Mouse (Mus musculus): Measurements from ENCODE around the gene Il5ra. TPM values are rescaled to one million over a fixed set of nuclear protein-coding genes. Genes with fewer than 3 reads are reported as not detected.
A peak's percentile ranks its signal among the peaks of the same experiment; 100 is the strongest.

Gene Il5ra
- polyA plus RNA-seq, 1 experiment from 2014 or later, result 0.14 TPM

GRCm38 (mm10) chr6:106727703-106728102 lies 21.1 kb downstream of the Il5ra start:
- DNase-seq (ENCODE audit: low spot score) (no peak), ATAC-seq (replicated peaks; ENCODE audit: low FRiP score) (no peak)
- Histone ChIP-seq H3K27ac (ENCODE audit: low read depth, low read length) (no peak overlapping the region), H3K4me2 (no peak overlapping the region), H3K9ac (ENCODE audit: low read depth, low read length) (no peak overlapping the region), H3K36me3 (ENCODE audit: control insufficient read depth, insufficient read depth, low read length) (no peaks in the 10 kb centered on the region), H3K9me3 (ENCODE audit: control insufficient read depth, low read length) (no peaks in the 10 kb centered on the region), H3K4me1 (replicated peaks; ENCODE audit: control insufficient read depth, insufficient read depth, low read length) (no peaks in the 10 kb centered on the region), H3K27me3 (replicated peaks; ENCODE audit: control insufficient read depth, insufficient read depth, low read length) (no peaks in the 10 kb centered on the region), H3K4me3 (ENCODE audit: low read depth, low read length) (no peak overlapping the region)
- WGBS, result 25% methylated on average over 1 of the region's 1 CpGs

- Histone ChIP-seq H3K4me1 (replicated peaks; ENCODE audit: control insufficient read depth, insufficient read depth, low read length) (no peaks in the 10 kb centered on the region), H3K27me3 (replicated peaks; ENCODE audit: control insufficient read depth, insufficient read depth, low read length) (no peaks in the 10 kb centered on the region), H3K36me3 (ENCODE audit: control insufficient read depth, insufficient read depth, low read length) (no peaks in the 10 kb centered on the region), H3K9me3 (ENCODE audit: control insufficient read depth, low read length) (no peaks in the 10 kb centered on the region), H3K9ac (ENCODE audit: low read depth, low read length) (no peak overlapping the region), H3K4me3 (ENCODE audit: low read depth, low read length) (no peak overlapping the region), H3K27ac (ENCODE audit: low read depth, low read length) (no peak overlapping the region), H3K4me2 (no peak overlapping the region)
- DNase-seq (ENCODE audit: low spot score) (no peak), ATAC-seq (replicated peaks; ENCODE audit: low FRiP score) (no peak)
- 48% methylated on average over 6 of the region's 6 CpGs for WGBS
Observed at GRCm38 (mm10) chr6:106726078-106726477, 22.8 kb downstream of the Il5ra start.

- ATAC-seq (replicated peaks; ENCODE audit: low FRiP score), result no peak
- Histone ChIP-seq H3K9me3 (ENCODE audit: control insufficient read depth, low read length) (no peaks in the 10 kb centered on the region), H3K27me3 (replicated peaks; ENCODE audit: control insufficient read depth, insufficient read depth, low read length) (no peaks in the 10 kb centered on the region), H3K9ac (ENCODE audit: low read depth, low read length) (no peak overlapping the region), H3K4me1 (replicated peaks; ENCODE audit: control insufficient read depth, insufficient read depth, low read length) (no peaks in the 10 kb centered on the region), H3K4me3 (ENCODE audit: low read depth, low read length) (no peak overlapping the region), H3K27ac (ENCODE audit: low read depth, low read length) (no peak overlapping the region), H3K4me2 (no peak overlapping the region), H3K36me3 (ENCODE audit: control insufficient read depth, insufficient read depth, low read length) (no peaks in the 10 kb centered on the region)
- WGBS, result 67% methylated on average over 4 of the region's 4 CpGs
- no peak for DNase-seq (ENCODE audit: low spot score)
Observed at GRCm38 (mm10) chr6:106725642-106726041, 23.2 kb downstream of the Il5ra start.

GRCm38 (mm10) chr6:106705506-106706035 lies 43.3 kb downstream of the Il5ra start:
- Histone ChIP-seq H3K9me3 (ENCODE audit: control insufficient read depth, low read length) (no peaks in the 10 kb centered on the region), H3K36me3 (ENCODE audit: control insufficient read depth, insufficient read depth, low read length) (no peaks in the 10 kb centered on the region), H3K27me3 (replicated peaks; ENCODE audit: control insufficient read depth, insufficient read depth, low read length) (no peaks in the 10 kb centered on the region), H3K27ac (ENCODE audit: low read depth, low read length) (no peak overlapping the region), H3K9ac (ENCODE audit: low read depth, low read length) (no peak overlapping the region), H3K4me1 (replicated peaks; ENCODE audit: control insufficient read depth, insufficient read depth, low read length) (no peaks in the 10 kb centered on the region), H3K4me3 (ENCODE audit: low read depth, low read length) (no peak overlapping the region), H3K4me2 (no peak overlapping the region)
- ATAC-seq (replicated peaks; ENCODE audit: low FRiP score), result no peak
- no peak for DNase-seq (ENCODE audit: low spot score)
- 49% methylated on average over 3 of the region's 3 CpGs for WGBS

- no peak overlapping the region for H3K27ac ChIP-seq (ENCODE audit: low read depth, low read length)
- no peaks in the 10 kb centered on the region for H3K27me3 ChIP-seq (replicated peaks; ENCODE audit: control insufficient read depth, insufficient read depth, low read length)
- no peak overlapping the region for H3K9ac ChIP-seq (ENCODE audit: low read depth, low read length)
- no peak for ATAC-seq (replicated peaks; ENCODE audit: low FRiP score)
- H3K36me3 ChIP-seq (ENCODE audit: control insufficient read depth, insufficient read depth, low read length), result no peaks in the 10 kb centered on the region
- H3K9me3 ChIP-seq (ENCODE audit: control insufficient read depth, low read length), result no peaks in the 10 kb centered on the region
- no peak overlapping the region for H3K4me2 ChIP-seq
- no peak overlapping the region for H3K4me3 ChIP-seq (ENCODE audit: low read depth, low read length)
- H3K4me1 ChIP-seq (replicated peaks; ENCODE audit: control insufficient read depth, insufficient read depth, low read length), result no peaks in the 10 kb centered on the region
- 61% methylated on average over 3 of the region's 3 CpGs for WGBS
- no peak for DNase-seq (ENCODE audit: low spot score)
Observed at GRCm38 (mm10) chr6:106701931-106702330, 46.9 kb downstream of the Il5ra start.

- Histone ChIP-seq H3K9me3 (ENCODE audit: control insufficient read depth, low read length) (no peaks in the 10 kb centered on the region), H3K27ac (ENCODE audit: low read depth, low read length) (no peak overlapping the region), H3K4me3 (ENCODE audit: low read depth, low read length) (no peak overlapping the region), H3K36me3 (ENCODE audit: control insufficient read depth, insufficient read depth, low read length) (no peaks in the 10 kb centered on the region), H3K4me2 (no peak overlapping the region), H3K9ac (ENCODE audit: low read depth, low read length) (no peak overlapping the region), H3K4me1 (replicated peaks; ENCODE audit: control insufficient read depth, insufficient read depth, low read length) (no peaks in the 10 kb centered on the region), H3K27me3 (replicated peaks; ENCODE audit: control insufficient read depth, insufficient read depth, low read length) (no peaks in the 10 kb centered on the region)
- no peak for ATAC-seq (replicated peaks; ENCODE audit: low FRiP score)
- no peak for DNase-seq (ENCODE audit: low spot score)
- WGBS, result 84% methylated on average over 8 of the region's 8 CpGs
Observed at GRCm38 (mm10) chr6:106675581-106675980, 73.3 kb downstream of the Il5ra start.

- Histone ChIP-seq H3K36me3 (ENCODE audit: control insufficient read depth, insufficient read depth, low read length) (no peaks in the 10 kb centered on the region), H3K9me3 (ENCODE audit: control insufficient read depth, low read length) (no peaks in the 10 kb centered on the region), H3K27me3 (replicated peaks; ENCODE audit: control insufficient read depth, insufficient read depth, low read length) (no peaks in the 10 kb centered on the region), H3K4me3 (ENCODE audit: low read depth, low read length) (no peak overlapping the region), H3K4me1 (replicated peaks; ENCODE audit: control insufficient read depth, insufficient read depth, low read length) (no peaks in the 10 kb centered on the region), H3K27ac (ENCODE audit: low read depth, low read length) (no peak overlapping the region), H3K4me2 (no peak overlapping the region), H3K9ac (ENCODE audit: low read depth, low read length) (no peak overlapping the region)
- WGBS, result 37% methylated on average over 6 of the region's 6 CpGs
- DNase-seq (ENCODE audit: low spot score) (no peak), ATAC-seq (replicated peaks; ENCODE audit: low FRiP score) (peak; percentile 47; the same call in 1 of the 2 replicates)
Observed at GRCm38 (mm10) chr6:106663780-106664651, 84.8 kb downstream of the Il5ra start.
